Mouse (Mus musculus): ENCODE data around the gene Thnsl1.

DNA sequence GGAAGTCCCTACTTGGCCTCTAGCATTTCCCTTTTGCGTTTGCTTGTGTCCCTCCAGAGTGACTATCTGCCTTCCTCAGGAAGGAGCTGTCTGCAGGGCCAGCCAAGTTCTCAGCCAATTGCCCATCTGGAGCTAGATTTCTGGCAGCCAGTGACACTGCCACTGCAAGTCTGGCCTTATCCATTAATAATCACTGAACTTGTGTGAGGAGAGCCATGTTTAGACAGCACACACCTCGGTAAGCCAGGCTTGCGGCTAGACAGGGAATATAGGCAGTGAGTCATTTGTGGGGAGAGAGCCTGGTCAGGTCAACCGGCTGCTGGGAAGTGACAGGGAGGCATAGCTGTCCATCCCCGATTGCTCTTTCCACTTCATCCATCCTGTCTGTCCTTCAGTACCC is 31.3 kb downstream of the Thnsl1 start:
- TF ChIP-seq CTCF (IDR thresholded peaks at IDR 0.05; ENCODE audit: low read depth, low read length): no peak
- TF ChIP-seq POLR2A (IDR thresholded peaks at IDR 0.05; ENCODE audit: extremely low read depth, insufficient read depth, low read length): no peak

Measured in liver, adult 2 months (tissue).